8 mouse cellular contexts compared by ENCODE assay signal in genomic region chr1:169969516-169969886, GRCm38 (mm10). TPM values are rescaled to one million over a fixed set of nuclear protein-coding genes. Genes with fewer than 3 reads are reported as not detected.
DNase-seq lines count a peak whose midpoint lies in the region; ATAC-seq and TF ChIP-seq lines count a peak whose summit lies in the region.

No protein-coding gene starts in this region.

- under 1% methylated on average over 8 of the region's 9 CpGs for WGBS in liver, embryonic 11.5 days

- peak overlapping the region; percentile 60 for H3K9ac ChIP-seq in liver, embryonic 11.5 days (ENCODE audit: low read depth, low read length)

- TF ChIP-seq CTCF in testis, adult 2 months (IDR thresholded peaks at IDR 0.05; ENCODE audit: control insufficient read depth, insufficient read depth, insufficient replicate concordance, low read depth, low read length), result no peak

- H3K36me3 ChIP-seq in testis, adult 2 months (ENCODE audit: control insufficient read depth, insufficient read depth, low read length), result no peaks in the 10 kb centered on the region
- H3K36me3 ChIP-seq in liver, embryonic 11.5 days (ENCODE audit: control insufficient read depth, insufficient read depth, low read length), result no peaks in the 10 kb centered on the region; the same call in 1 of the 2 replicates

- peak overlapping the region; percentile 88 for H3K4me2 ChIP-seq in liver, embryonic 11.5 days

- peaks cover 3% of the 10 kb centered on the region for H3K4me1 ChIP-seq in testis, adult 2 months (ENCODE audit: control insufficient read depth, insufficient read depth, low read length)
- peaks cover 10% of the 10 kb centered on the region; the same call in 1 of the 2 replicates for H3K4me1 ChIP-seq in liver, embryonic 11.5 days (replicated peaks; ENCODE audit: control insufficient read depth, insufficient read depth, low read length)

- H3K27ac ChIP-seq in testis, adult 2 months (ENCODE audit: control insufficient read depth, insufficient read depth, low read depth, low read length), result peak overlapping the region; percentile 44
- peak overlapping the region; percentile 45; the same call in 1 of the 2 replicates for H3K27ac ChIP-seq in liver, embryonic 11.5 days (ENCODE audit: low read depth, low read length)

- TF ChIP-seq POLR2A in testis, adult 2 months (IDR thresholded peaks at IDR 0.05; ENCODE audit: control insufficient read depth, low read depth, low read length), result no peak

- no peaks in the 10 kb centered on the region for H3K9me3 ChIP-seq in liver, embryonic 11.5 days (ENCODE audit: control insufficient read depth, low read length)

- ATAC-seq in cerebellum, adult (ENCODE audit: insufficient number of reproducible peaks, low FRiP score, low TSS enrichment), result peak; percentile 32
- ATAC-seq in liver, embryonic 11.5 days (replicated peaks; ENCODE audit: low FRiP score), result peak; percentile 50

- H3K27me3 ChIP-seq in testis, adult 2 months (ENCODE audit: control insufficient read depth, insufficient read depth, low read length), result no peaks in the 10 kb centered on the region
- H3K27me3 ChIP-seq in liver, embryonic 11.5 days (replicated peaks; ENCODE audit: control insufficient read depth, insufficient read depth, low read length), result no peaks in the 10 kb centered on the region

- no peak for DNase-seq in cerebellum, postnatal 4 days (ENCODE audit: low spot score in 2 of 2)
- no peak for DNase-seq in testis, postnatal 14 days (ENCODE audit: low spot score)
- no peak for DNase-seq in liver, embryonic 11.5 days (ENCODE audit: low spot score)
- DNase-seq in urinary bladder, adult 18-20 months (ENCODE audit: low spot score in 2 of 2), result no peak
- no peak for DNase-seq in embryo, embryonic 10.5 days (ENCODE audit: low spot score)
- no peak for DNase-seq in left cerebral cortex, postnatal 10 days (ENCODE audit: extremely low spot score in 1 of 2, low spot score in 2 of 2)

- intact Hi-C loops in left cerebral cortex, postnatal 10 days (cut with DNase I), result loop anchor here (5.0 kb wide), 2 partner anchors 168 to 618 kb away; partner anchors contain the start of gene Nos1ap

- H3K4me3 ChIP-seq in testis, adult 2 months (ENCODE audit: control insufficient read depth, low read depth, low read length), result peak overlapping the region; percentile 94
- peak overlapping the region; percentile 73 for H3K4me3 ChIP-seq in liver, embryonic 11.5 days (ENCODE audit: low read depth, low read length)

RNA-seq across cellular contexts. Expression of gene Hsd17b7, which starts 0.5 kb away (rescaled TPM):
- polyA plus RNA-seq in testis, adult 2 months (2012; rRNA removed), result 2.5 and 3.3 TPM in 2 replicates
- 12.1 and 14.7 TPM in 2 replicates for polyA plus RNA-seq in liver, embryonic 11.5 days (2014; fragmentation: Nextera tagmentation; extraction: Ambion mirVana)
- 10 to 100 TPM; 18.8 to 19.5 TPM for total RNA-seq in left cerebral cortex, postnatal 10 days (2021)

RNA-seq across cellular contexts. Expression of gene Ccdc190, which starts 41.1 kb away (rescaled TPM):
- polyA plus RNA-seq in testis, adult 2 months (2012; rRNA removed), result 0.36 and 0.48 TPM in 2 replicates
- not detected in 2 replicates for polyA plus RNA-seq in liver, embryonic 11.5 days (2014; fragmentation: Nextera tagmentation; extraction: Ambion mirVana)
- 10 to 100 TPM in 1 of 2 experiments, 1 to 10 TPM in 1; 7.8 to 11.0 TPM for total RNA-seq in left cerebral cortex, postnatal 10 days (2021)
